Mouse (Mus musculus) limb, embryonic 14.5 days (tissue): Measurements from ENCODE around the gene Unc119b. TPM values are rescaled to one million over a fixed set of nuclear protein-coding genes. Genes with fewer than 3 reads are reported as not detected.

ENCODE experiments used
- ATAC-seq: fragments of 200-750 bp; cut with Nextera tagmentation; 2 replicates; pipeline ENCODE4 v1.8.0; 2017; ENCODE audit warnings: low read depth, moderate number of reproducible peaks, moderate TSS enrichment; ENCODE audit not compliant: low FRiP score
- DNase-seq: peaks from one replicate; pipeline ENCODE4 v3.0.0-alpha.2; 2015; ENCODE audit warnings: low spot score
- H3K27ac ChIP-seq: fragments of 300-500 bp; sonication (generic); replicated peaks from 2 replicates; pipeline ENCODE4 v1.5.1; 2014; ENCODE audit warnings: low read depth, mild to moderate bottlenecking, low read length, moderate library complexity, mixed read lengths
- H3K27me3 ChIP-seq: fragments of 300-500 bp; sonication (generic); 2 replicates; pipeline ENCODE4 v1.6.1; 2014; ENCODE audit warnings: low read length, mixed read lengths; ENCODE audit not compliant: control insufficient read depth, insufficient read depth
- H3K36me3 ChIP-seq: fragments of 300-500 bp; sonication (generic); 2 replicates; pipeline ENCODE4 v1.6.1; 2014; ENCODE audit warnings: mild to moderate bottlenecking, low read length, moderate library complexity, mixed read lengths; ENCODE audit not compliant: control insufficient read depth, insufficient read depth
- H3K4me1 ChIP-seq: fragments of 300-500 bp; sonication (generic); 2 replicates; pipeline ENCODE4 v1.6.1; 2014; ENCODE audit warnings: antibody characterized with exemption, low read length, mixed read lengths; ENCODE audit not compliant: control insufficient read depth, insufficient read depth
- H3K4me2 ChIP-seq: fragments of 300-500 bp; sonication (generic); replicated peaks from 2 replicates; pipeline ENCODE4 v1.6.1; 2014; ENCODE audit warnings: low read depth, mild to moderate bottlenecking, low read length, moderate library complexity; ENCODE audit not compliant: severe bottlenecking
- H3K4me3 ChIP-seq: fragments of 300-500 bp; sonication (generic); replicated peaks from 2 replicates; pipeline ENCODE4 v1.5.1; 2014; ENCODE audit warnings: low read length
- H3K9ac ChIP-seq: fragments of 300-500 bp; sonication (generic); 2 replicates; pipeline ENCODE4 v1.6.1; 2014; ENCODE audit warnings: mild to moderate bottlenecking, low read depth, low read length, moderate library complexity; ENCODE audit not compliant: severe bottlenecking
- H3K9me3 ChIP-seq: fragments of 300-500 bp; sonication (generic); 2 replicates; pipeline ENCODE4 v1.6.1; 2016; ENCODE audit warnings: low read length; ENCODE audit not compliant: control insufficient read depth
- POLR2A ChIP-seq: fragments of 200-500 bp; IDR thresholded peaks from 2 replicates; pipeline ENCODE4 v1.8.0; 2012; ENCODE audit warnings: inconsistent platforms, mild to moderate bottlenecking, moderate library complexity, borderline replicate concordance; ENCODE audit not compliant: insufficient read depth, insufficient read length; ENCODE audit errors: extremely low read depth
- WGBS: fragments of 180-500 bp; shearing (Covaris S2); extraction: QIAGEN DNeasy Blood & Tissue Kit; methylation state at CpG from one replicate; pipeline ENCODE4 v1.1.7; 2014; 5-methylcytosine and 5-hydroxymethylcytosine counted together
- polyA plus RNA-seq, 2 experiments: library from polyadenylated mRNA; depleted of rRNA in 1 of 2; stranded (reverse) in 1 of 2; unstranded in 1 of 2; fragments of >200 nt; fragmentation: Nextera tagmentation in 1 of 2; extraction: Ambion mirVana in 1 of 2; gene quantifications; 2 replicates each; pipeline versions ENCODE4 v1.2.1 to v1.2.3; 2012 to 2014

Unc119b gene
- polyA plus RNA-seq, 2 experiments = 38.4 to 44.3 TPM

DNA sequence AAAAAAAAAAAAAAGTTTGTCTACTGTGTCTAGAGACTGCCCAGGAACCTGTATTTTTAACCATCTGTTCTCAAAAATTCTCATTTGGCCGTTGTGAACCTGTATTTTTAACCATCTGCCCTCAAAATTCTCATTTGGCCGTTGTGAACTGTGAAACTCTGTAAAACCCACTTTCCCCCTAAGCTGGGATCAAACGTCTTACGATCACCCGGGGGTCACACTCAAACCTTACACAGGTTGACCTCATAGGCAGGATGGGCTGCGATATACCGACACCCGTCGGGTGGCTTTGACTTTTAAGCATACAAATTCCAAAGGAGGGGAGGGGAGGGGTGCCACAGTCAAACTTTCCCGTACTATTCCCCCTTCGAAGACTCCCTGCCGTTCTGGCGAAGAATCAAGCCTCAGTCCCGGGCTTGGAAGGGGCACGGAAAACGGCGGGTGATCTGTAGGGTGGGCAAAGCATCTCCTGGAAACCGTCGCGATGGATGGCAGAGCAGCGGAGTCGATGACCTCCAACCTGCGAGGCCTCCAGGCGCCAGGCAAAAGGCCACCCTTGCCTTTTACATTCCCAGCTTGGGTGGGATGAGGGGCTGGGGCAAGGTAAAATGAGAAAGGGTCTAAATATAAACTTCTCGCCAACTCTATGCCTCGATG lies 22.3 kb upstream of the Unc119b start:
- Histone ChIP-seq H3K27me3 (no peaks in the 10 kb centered on the region), H3K4me1 (peaks cover 45% of the 10 kb centered on the region), H3K9me3 (no peaks in the 10 kb centered on the region), H3K4me3 (peak overlapping the region; percentile 99), H3K4me2 (peak overlapping the region; percentile 69), H3K36me3 (peaks cover 22% of the 10 kb centered on the region), H3K9ac (peak overlapping the region; percentile 96), H3K27ac (peak overlapping the region; percentile 89)
- ATAC-seq (no peak), DNase-seq (peak; percentile 32)
- TF ChIP-seq POLR2A = no peak
- under 1% methylated on average over 26 of the region's 26 CpGs for WGBS

DNA sequence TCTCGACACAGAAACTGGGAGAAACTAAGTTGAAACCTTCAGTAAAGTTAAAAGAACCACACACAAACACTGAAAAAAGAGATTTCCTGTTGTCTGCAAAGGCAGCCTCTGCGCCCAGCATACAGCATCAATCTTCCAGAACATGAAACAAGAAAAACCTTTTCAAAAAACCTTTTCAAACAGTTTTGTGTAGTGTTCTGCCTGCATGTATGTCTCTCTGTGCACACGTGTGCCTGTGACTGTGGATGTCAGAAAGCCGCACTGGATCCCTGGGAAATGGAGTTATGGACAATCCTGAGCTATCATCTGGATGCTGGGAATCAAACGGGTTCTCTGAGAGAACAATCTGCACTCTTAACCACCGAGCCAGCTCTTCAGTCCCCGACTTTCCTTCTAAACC lies 21.6 kb upstream of the Unc119b start:
- peaks cover 27% of the 10 kb centered on the region for H3K36me3 ChIP-seq
- no peak overlapping the region for H3K27ac ChIP-seq
- peaks cover 44% of the 10 kb centered on the region for H3K4me1 ChIP-seq
- DNase-seq (no peak), ATAC-seq (no peak)
- H3K9ac ChIP-seq = peak overlapping the region; percentile 96
- H3K27me3 ChIP-seq = no peaks in the 10 kb centered on the region
- no peaks in the 10 kb centered on the region for H3K9me3 ChIP-seq
- peak overlapping the region; percentile 69 for H3K4me2 ChIP-seq
- 46% methylated on average over 7 of the region's 7 CpGs for whole genome bisulfite sequencing
- no peak for TF ChIP-seq POLR2A
- peak overlapping the region; percentile 99 for H3K4me3 ChIP-seq

DNA sequence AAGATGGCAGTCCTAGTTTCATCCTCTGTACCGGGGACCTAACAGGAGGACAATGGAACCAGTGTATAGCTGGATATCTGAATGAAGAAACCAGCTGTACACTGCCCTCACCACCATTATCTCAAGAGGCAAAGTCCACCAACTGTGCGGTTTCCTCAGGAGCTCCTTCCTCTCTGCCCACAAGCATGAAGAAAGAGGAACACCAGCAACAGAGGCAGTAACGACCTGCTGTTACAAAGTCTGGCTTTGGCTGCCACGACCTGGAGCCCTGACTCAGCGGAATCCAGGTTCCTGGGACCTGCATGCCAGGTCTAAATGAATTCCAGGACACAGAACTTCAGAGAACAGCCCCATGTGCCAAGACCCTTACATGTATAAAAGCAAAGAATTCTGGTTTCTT lies 21.1 kb upstream of the Unc119b start:
- Histone ChIP-seq H3K36me3 (peaks cover 30% of the 10 kb centered on the region), H3K9ac (peak overlapping the region; percentile 96), H3K27ac (no peak overlapping the region; the same call in 1 of the 2 replicates), H3K4me1 (peaks cover 38% of the 10 kb centered on the region), H3K9me3 (no peaks in the 10 kb centered on the region), H3K27me3 (no peaks in the 10 kb centered on the region), H3K4me2 (peak overlapping the region; percentile 69), H3K4me3 (peak overlapping the region; percentile 99)
- TF ChIP-seq POLR2A = no peak
- whole genome bisulfite sequencing = 25% methylated on average over 5 of the region's 5 CpGs
- ATAC-seq = no peak
- DNase-seq = no peak

DNA sequence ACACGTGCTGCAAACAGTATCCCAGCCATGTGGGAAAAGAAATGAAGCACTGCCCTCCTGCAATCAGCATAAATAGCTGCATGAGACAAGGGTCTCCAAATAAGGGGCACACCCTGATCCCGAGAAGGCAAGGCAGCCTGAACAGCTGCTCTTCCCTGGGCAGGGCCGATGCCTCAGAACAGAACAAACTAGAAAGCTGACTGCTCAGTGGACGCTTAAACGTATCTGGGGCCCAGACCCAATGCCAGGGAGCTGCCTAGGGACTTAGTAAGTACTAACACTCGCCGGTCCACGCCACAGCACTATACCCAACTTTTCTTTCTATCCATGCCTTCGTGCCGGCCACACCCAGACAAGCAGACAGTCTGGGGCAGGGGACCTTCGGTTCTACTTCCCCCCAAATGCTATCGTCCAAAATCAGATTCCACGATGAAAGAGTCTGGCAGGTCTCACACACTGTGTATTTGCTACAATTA lies 20.4 kb upstream of the Unc119b start:
- Histone ChIP-seq H3K27ac (no peak overlapping the region; the same call in 1 of the 2 replicates), H3K36me3 (peaks cover 36% of the 10 kb centered on the region), H3K9ac (peak overlapping the region; percentile 96), H3K4me2 (peak overlapping the region; percentile 69), H3K4me1 (peaks cover 38% of the 10 kb centered on the region), H3K4me3 (peak overlapping the region; percentile 99), H3K27me3 (no peaks in the 10 kb centered on the region), H3K9me3 (no peaks in the 10 kb centered on the region)
- no peak for TF ChIP-seq POLR2A
- DNase-seq (no peak), ATAC-seq (no peak)
- 63% methylated on average over 13 of the region's 13 CpGs for WGBS

DNA sequence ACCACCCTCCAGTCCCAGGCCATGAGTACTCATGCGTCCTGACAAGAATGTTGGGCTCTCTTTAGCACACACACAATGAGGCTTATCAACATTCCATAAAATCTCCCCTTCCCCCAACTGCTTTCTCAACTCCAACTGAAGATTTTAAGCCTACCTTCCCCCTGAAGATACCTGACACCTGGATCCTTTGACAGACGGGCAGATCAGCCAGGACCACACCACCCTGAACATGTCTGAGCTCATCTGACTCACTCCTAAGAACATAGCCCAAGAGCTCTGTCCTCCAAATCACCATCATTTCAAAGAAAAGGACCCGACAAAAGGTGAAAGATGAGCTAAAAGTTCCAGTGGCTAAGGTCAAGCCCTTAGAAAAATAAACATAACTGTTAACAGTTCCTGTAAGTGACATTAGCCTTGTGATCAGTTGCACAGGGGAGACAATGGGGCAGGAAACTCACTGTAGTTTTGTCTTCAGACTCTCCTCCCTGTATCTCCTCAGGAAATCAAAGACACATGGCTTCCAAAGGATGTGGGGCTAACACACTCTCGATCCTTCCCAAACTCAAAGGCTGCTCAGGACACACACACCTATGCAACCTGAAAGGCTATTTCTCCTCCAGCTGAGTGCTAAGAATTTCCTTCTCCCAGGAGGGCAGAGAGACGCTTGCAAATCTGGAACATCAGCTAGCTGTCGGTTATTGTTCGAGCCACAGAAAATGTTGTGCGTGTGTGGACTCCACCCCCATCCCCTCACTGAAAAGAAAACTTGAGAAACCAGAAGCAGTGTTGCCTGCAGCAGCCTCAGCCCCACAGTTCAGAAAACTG lies 17.6 kb upstream of the Unc119b start:
- Histone ChIP-seq H3K4me1 (peaks cover 38% of the 10 kb centered on the region), H3K4me2 (no peak overlapping the region; the same call in 1 of the 2 replicates), H3K27me3 (no peaks in the 10 kb centered on the region), H3K4me3 (no peak overlapping the region), H3K9me3 (no peaks in the 10 kb centered on the region), H3K36me3 (peaks cover 64% of the 10 kb centered on the region), H3K27ac (peak overlapping the region; percentile 33; the same call in 1 of the 2 replicates), H3K9ac (no peak overlapping the region)
- ATAC-seq (no peak), DNase-seq (no peak)
- TF ChIP-seq POLR2A = no peak
- 41% methylated on average over 8 of the region's 8 CpGs for WGBS
